Mouse (Mus musculus) embryonic fibroblast, embryonic 13.5 days (primary cell): Measurements from ENCODE around the gene Palld.

ENCODE experiments used
- CTCF ChIP-seq: IDR thresholded peaks from 2 replicates; pipeline ENCODE4 v1.5.1; 2011; ENCODE audit warnings: mild to moderate bottlenecking, control low read depth, low read length, moderate library complexity, borderline replicate concordance; ENCODE audit not compliant: insufficient read depth
- POLR2A ChIP-seq: IDR thresholded peaks from 2 replicates; pipeline ENCODE4 v1.6.1; 2011; ENCODE audit warnings: low read depth, mild to moderate bottlenecking, control low read depth, low read length, moderate library complexity

DNA sequence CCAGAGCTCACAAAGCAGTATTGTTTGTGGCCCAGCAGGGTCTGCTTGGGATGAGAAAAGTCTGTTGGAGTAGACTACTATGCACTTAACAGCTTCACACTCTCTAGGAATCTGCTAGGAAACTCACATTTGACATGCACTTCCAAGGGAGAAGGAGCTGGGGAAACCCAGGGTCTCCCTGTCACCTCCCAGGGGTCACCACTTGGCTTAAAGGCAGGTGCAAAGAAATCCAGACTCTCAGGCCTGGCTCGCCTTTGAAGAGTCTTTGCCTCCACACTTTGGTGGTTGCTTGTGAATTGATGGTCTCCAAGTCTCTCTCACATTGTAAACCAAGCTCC is 272.9 kb downstream of the Palld start:
- TF ChIP-seq CTCF (no peak), POLR2A (no peak)
